Comparison of ENCODE assay signal across 8 mouse cellular contexts in genomic region chr7:101061381-101061780, GRCm38 (mm10). TPM values are rescaled to one million over a fixed set of nuclear protein-coding genes. Genes with fewer than 3 reads are reported as not detected.
DNase-seq lines count a peak whose midpoint lies in the region; ATAC-seq and TF ChIP-seq lines count a peak whose summit lies in the region.

No protein-coding gene starts in this region.

- no peaks in the 10 kb centered on the region for H3K36me3 ChIP-seq in heart, embryonic 13.5 days
- no peaks in the 10 kb centered on the region for H3K36me3 ChIP-seq in kidney, postnatal 0 days (ENCODE audit: insufficient read depth, low read length)
- no peaks in the 10 kb centered on the region for H3K36me3 ChIP-seq in liver, embryonic 11.5 days (ENCODE audit: control insufficient read depth, insufficient read depth, low read length)
- H3K36me3 ChIP-seq in splenic B cell, adult 2 months (ENCODE audit: control insufficient read depth, insufficient read depth, low read length, poor library complexity, severe bottlenecking) = no peaks in the 10 kb centered on the region

- whole genome bisulfite sequencing in heart, embryonic 13.5 days = 6% methylated on average over 17 of the region's 17 CpGs
- WGBS in kidney, postnatal 0 days = 7% methylated on average over 17 of the region's 17 CpGs
- 5% methylated on average over 17 of the region's 17 CpGs for WGBS in liver, embryonic 11.5 days

- no peak for ATAC-seq in heart, embryonic 13.5 days (ENCODE audit: extremely low read depth, insufficient number of reproducible peaks, low FRiP score, low TSS enrichment)
- no peak for ATAC-seq in kidney, postnatal 0 days (replicated peaks; ENCODE audit: low FRiP score, low read depth)
- ATAC-seq in liver, embryonic 11.5 days (replicated peaks; ENCODE audit: low FRiP score) = 0 out of 2 replicates have a peak, but pooled peaks have one; percentile 21

- TF ChIP-seq POLR2A in bone marrow macrophage, adult 2 months (IDR thresholded peaks at IDR 0.05; ENCODE audit: borderline replicate concordance, low read depth, low read length) = no peak

- no peaks in the 10 kb centered on the region for H3K9me3 ChIP-seq in heart, embryonic 13.5 days
- no peaks in the 10 kb centered on the region for H3K9me3 ChIP-seq in kidney, postnatal 0 days (replicated peaks; ENCODE audit: low read length)
- H3K9me3 ChIP-seq in liver, embryonic 11.5 days (ENCODE audit: control insufficient read depth, low read length) = no peaks in the 10 kb centered on the region

- H3K27me3 ChIP-seq in heart, embryonic 13.5 days (replicated peaks) = no peaks in the 10 kb centered on the region
- H3K27me3 ChIP-seq in kidney, postnatal 0 days (ENCODE audit: insufficient read depth, low read length) = no peaks in the 10 kb centered on the region
- no peaks in the 10 kb centered on the region for H3K27me3 ChIP-seq in liver, embryonic 11.5 days (replicated peaks; ENCODE audit: control insufficient read depth, insufficient read depth, low read length)
- no peaks in the 10 kb centered on the region for H3K27me3 ChIP-seq in splenic B cell, adult 2 months (ENCODE audit: control insufficient read depth, insufficient read depth, low read length, poor library complexity, severe bottlenecking)

- peak overlapping the region; percentile 82 for H3K27ac ChIP-seq in bone marrow macrophage, adult 2 months (ENCODE audit: insufficient read depth, low read depth, low read length)
- H3K27ac ChIP-seq in heart, embryonic 13.5 days (replicated peaks) = no peak overlapping the region
- no peak overlapping the region for H3K27ac ChIP-seq in kidney, postnatal 0 days
- H3K27ac ChIP-seq in liver, embryonic 11.5 days (ENCODE audit: low read depth, low read length) = no peak overlapping the region

- DNase-seq in B cell, adult 2 months = peak; percentile 76 to 77
- DNase-seq in fibroblast of lung, adult 2 months (ENCODE audit: low read depth) = peak; percentile 76
- DNase-seq in kidney, postnatal 0 days (ENCODE audit: low spot score) = peak; percentile 92
- peak; percentile 83 for DNase-seq in liver, embryonic 11.5 days (ENCODE audit: low spot score)
- DNase-seq in naive thymus-derived CD4-positive, alpha-beta T cell, adult 2 months (ENCODE audit: low read depth) = peak; percentile 76
- peak; percentile 72 for DNase-seq in splenic B cell, adult 2 months (ENCODE audit: low read depth, low spot score)

- H3K4me3 ChIP-seq in bone marrow macrophage, adult 2 months (ENCODE audit: insufficient read depth, low read length) = no peak overlapping the region
- H3K4me3 ChIP-seq in heart, embryonic 13.5 days = peak overlapping the region; percentile 16; the same call in 1 of the 2 replicates
- no peak overlapping the region for H3K4me3 ChIP-seq in kidney, postnatal 0 days (replicated peaks; ENCODE audit: low read depth, low read length)
- no peak overlapping the region for H3K4me3 ChIP-seq in liver, embryonic 11.5 days (ENCODE audit: low read depth, low read length)

- peak overlapping the region; percentile 37; the same call in 1 of the 2 replicates for H3K9ac ChIP-seq in heart, embryonic 13.5 days
- no peak overlapping the region for H3K9ac ChIP-seq in kidney, postnatal 0 days (ENCODE audit: low read depth, low read length)
- no peak overlapping the region; the same call in 1 of the 2 replicates for H3K9ac ChIP-seq in liver, embryonic 11.5 days (ENCODE audit: low read depth, low read length)

- peak; percentile 93 for TF ChIP-seq CTCF in bone marrow macrophage, adult 2 months (IDR thresholded peaks at IDR 0.05; ENCODE audit: low read depth, low read length)
- peak; percentile 90 for TF ChIP-seq CTCF in kidney, postnatal 0 days (IDR thresholded peaks at IDR 0.05; ENCODE audit: low read depth)

- H3K4me2 ChIP-seq in heart, embryonic 13.5 days = peak overlapping the region; percentile 55
- peak overlapping the region; percentile 2; the same call in 1 of the 2 replicates for H3K4me2 ChIP-seq in kidney, postnatal 0 days (ENCODE audit: low read length)
- H3K4me2 ChIP-seq in liver, embryonic 11.5 days = peak overlapping the region; percentile 59

- peaks cover 33% of the 10 kb centered on the region for H3K4me1 ChIP-seq in bone marrow macrophage, adult 2 months (ENCODE audit: control insufficient read depth, insufficient read depth, low read length)
- no peaks in the 10 kb centered on the region for H3K4me1 ChIP-seq in heart, embryonic 13.5 days
- no peaks in the 10 kb centered on the region for H3K4me1 ChIP-seq in kidney, postnatal 0 days (replicated peaks; ENCODE audit: insufficient read depth, low read length)
- no peaks in the 10 kb centered on the region; the same call in 1 of the 2 replicates for H3K4me1 ChIP-seq in liver, embryonic 11.5 days (replicated peaks; ENCODE audit: control insufficient read depth, insufficient read depth, low read length)

RNA-seq across cellular contexts. Expression of gene Fchsd2, which starts 31.3 kb away (rescaled TPM):
- polyA plus RNA-seq in bone marrow macrophage, adult 2 months (2012; ENCODE audit: insufficient read depth, insufficient read length, missing spikeins) = 51.2 and 53.0 TPM in 2 replicates
- polyA plus RNA-seq in heart, embryonic 13.5 days (2015; fragmentation: Nextera tagmentation; extraction: Ambion mirVana) = 12.9 and 13.5 TPM in 2 replicates
- polyA plus RNA-seq in kidney, postnatal 0 days (2015; fragmentation: Nextera tagmentation; extraction: Ambion mirVana) = 15.9 and 16.5 TPM in 2 replicates
- polyA plus RNA-seq in liver, embryonic 11.5 days (2014; fragmentation: Nextera tagmentation; extraction: Ambion mirVana) = 14.2 and 14.4 TPM in 2 replicates

RNA-seq across cellular contexts. Expression of gene P2ry2, which starts 48.7 kb away (rescaled TPM):
- polyA plus RNA-seq in bone marrow macrophage, adult 2 months (2012; ENCODE audit: insufficient read depth, insufficient read length, missing spikeins) = 4.8 and 5.2 TPM in 2 replicates
- polyA plus RNA-seq in heart, embryonic 13.5 days (2015; fragmentation: Nextera tagmentation; extraction: Ambion mirVana) = 1.1 and 1.5 TPM in 2 replicates
- polyA plus RNA-seq in kidney, postnatal 0 days (2015; fragmentation: Nextera tagmentation; extraction: Ambion mirVana) = 4.0 and 4.2 TPM in 2 replicates
- polyA plus RNA-seq in liver, embryonic 11.5 days (2014; fragmentation: Nextera tagmentation; extraction: Ambion mirVana) = 1.6 and 2.2 TPM in 2 replicates

Comparison
In these comparisons a context has a peak if more than half of its experiments do, and no peak if none do; other contexts are left out.
1. H3K4me2 ChIP-seq: peak in every context shown above with its lines; median percentile 59 in liver, embryonic 11.5 days; 55 in heart, embryonic 13.5 days; 2 in kidney, postnatal 0 days.